Mouse (Mus musculus) liver, embryonic 15.5 days (tissue): ENCODE measurements around the gene Tuba1c. TPM values are rescaled to one million over a fixed set of nuclear protein-coding genes. Genes with fewer than 3 reads are reported as not detected.

ENCODE experiments used
- ATAC-seq: fragments of 200-750 bp; cut with Nextera tagmentation; 2 replicates; pipeline ENCODE4 v1.8.0; 2017; ENCODE audit warnings: moderate number of reproducible peaks, mild to moderate bottlenecking, moderate library complexity; ENCODE audit not compliant: insufficient read depth
- H3K27ac ChIP-seq: fragments of 300-500 bp; sonication (generic); replicated peaks from 2 replicates; pipeline ENCODE4 v1.5.1; 2015; ENCODE audit warnings: mild to moderate bottlenecking, inconsistent platforms
- H3K27me3 ChIP-seq: fragments of 300-500 bp; sonication (generic); 2 replicates; pipeline ENCODE4 v1.6.1; 2015; ENCODE audit warnings: mild to moderate bottlenecking, inconsistent platforms
- H3K36me3 ChIP-seq: fragments of 300-500 bp; sonication (generic); replicated peaks from 2 replicates; pipeline ENCODE4 v1.6.1; 2015; ENCODE audit warnings: moderate library complexity, mild to moderate bottlenecking, inconsistent platforms
- H3K4me1 ChIP-seq: fragments of 300-500 bp; sonication (generic); replicated peaks from 2 replicates; pipeline ENCODE4 v1.6.1; 2015; ENCODE audit warnings: inconsistent platforms
- H3K4me2 ChIP-seq: fragments of 300-500 bp; sonication (generic); 2 replicates; pipeline ENCODE4 v1.6.1; 2015; ENCODE audit warnings: moderate library complexity, mild to moderate bottlenecking, inconsistent platforms
- H3K4me3 ChIP-seq: fragments of 300-500 bp; sonication (generic); replicated peaks from 2 replicates; pipeline ENCODE4 v1.5.1; 2015; ENCODE audit warnings: mild to moderate bottlenecking, inconsistent platforms
- H3K9ac ChIP-seq: fragments of 300-500 bp; sonication (generic); 2 replicates; pipeline ENCODE4 v1.6.1; 2015; ENCODE audit warnings: moderate library complexity, mild to moderate bottlenecking, inconsistent platforms
- H3K9me3 ChIP-seq: fragments of 300-500 bp; sonication (generic); replicated peaks from 2 replicates; pipeline ENCODE4 v1.6.1; 2016; ENCODE audit warnings: inconsistent platforms
- WGBS: fragments of 180-500 bp; shearing (Covaris S2); methylation state at CpG from one replicate; pipeline ENCODE4 v1.1.7; 2015; ENCODE audit warnings: mixed read lengths; ENCODE audit not compliant: insufficient replicate concordance; 5-methylcytosine and 5-hydroxymethylcytosine counted together
- polyA plus RNA-seq: library from polyadenylated mRNA; unstranded; fragments of >200 nt; fragmentation: Nextera tagmentation; extraction: Ambion mirVana; gene quantifications from 2 replicates; pipeline ENCODE4 v1.2.1, GENCODE M21; 2015

Tuba1c gene
- polyA plus RNA-seq = 271 and 291 TPM in 2 replicates

DNA sequence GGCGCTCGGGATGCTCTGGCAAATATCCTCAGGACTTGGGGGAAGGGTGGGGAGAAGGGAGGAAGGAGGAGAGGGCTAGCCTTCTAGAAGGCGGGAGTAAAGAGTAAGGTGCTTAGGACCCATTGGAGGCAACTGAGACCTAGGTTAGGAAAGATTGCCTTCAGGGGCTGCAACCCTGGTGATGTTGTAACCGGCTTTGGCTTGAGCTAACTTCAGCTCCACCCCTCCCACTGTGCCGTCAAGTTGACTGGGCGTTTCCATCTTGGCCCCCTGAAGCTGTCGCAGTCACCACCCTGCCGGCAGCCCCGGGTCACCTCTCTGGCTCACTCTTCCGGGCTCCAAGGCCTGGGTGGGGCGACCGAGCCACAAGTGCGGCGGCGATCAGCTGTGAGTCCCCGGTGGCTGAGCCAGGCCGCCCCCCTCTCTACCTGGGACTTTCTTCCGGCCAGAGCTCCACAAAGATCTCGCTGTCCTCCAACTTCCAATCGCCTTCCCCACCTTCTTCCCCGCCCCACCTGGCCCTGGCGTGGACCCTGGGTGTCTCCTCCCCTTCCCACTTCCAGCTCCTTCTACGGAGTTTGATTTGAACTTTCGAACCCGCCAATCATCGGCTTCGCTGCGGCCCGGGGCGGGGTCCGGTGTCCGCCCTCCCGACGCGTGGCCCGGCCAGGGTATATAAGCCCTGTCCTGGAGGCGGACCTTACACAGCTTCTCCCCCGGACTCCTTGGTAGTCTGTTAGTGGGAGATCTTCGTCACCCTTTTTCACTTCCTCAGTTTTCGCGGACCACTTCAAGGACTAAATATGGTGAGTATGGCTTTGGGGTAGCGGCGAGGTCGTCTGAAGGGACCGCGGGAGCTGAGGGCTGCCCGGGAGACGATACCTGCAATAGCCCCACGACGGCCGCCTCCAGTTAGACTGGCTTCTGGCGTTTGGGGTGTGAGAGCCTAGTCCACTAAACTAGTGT lies at the start of gene Tuba1c:
TSS of gene Tuba1c (plus strand) at position 273 of the 966 bp plus-strand sequence.
- WGBS = under 1% methylated on average over 52 of the region's 52 CpGs
- peaks cover 47% of the 10 kb centered on the region for H3K4me1 ChIP-seq
- H3K4me3 ChIP-seq = peak within 1 kb of the TSS; percentile 91
- no peaks in the 10 kb centered on the region for H3K9me3 ChIP-seq
- H3K27ac ChIP-seq = peak within 1 kb of the TSS; percentile 99
- peaks cover 27% of the 10 kb centered on the region for H3K36me3 ChIP-seq
- peak; percentile 86 for ATAC-seq
- no peaks in the 10 kb centered on the region for H3K27me3 ChIP-seq
- peak within 1 kb of the TSS; percentile 95 for H3K9ac ChIP-seq
- H3K4me2 ChIP-seq = peak within 1 kb of the TSS; percentile 81

- Histone ChIP-seq H3K9me3 (no peaks in the 10 kb centered on the region), H3K27ac (no peak overlapping the region), H3K27me3 (peaks cover 14% of the 10 kb centered on the region; the same call in 1 of the 2 replicates), H3K9ac (no peak overlapping the region), H3K36me3 (no peaks in the 10 kb centered on the region), H3K4me1 (peaks cover 15% of the 10 kb centered on the region), H3K4me3 (no peak overlapping the region), H3K4me2 (no peak overlapping the region)
- WGBS = 59% methylated on average over 7 of the region's 7 CpGs
- ATAC-seq = no peak
These were observed 49.6 kb upstream of the Tuba1c start for GRCm38 (mm10) chr15:98980012-98980614.

- H3K36me3 ChIP-seq = no peaks in the 10 kb centered on the region
These were observed 47.6 kb upstream of the Tuba1c start for GRCm38 (mm10) chr15:98982100-98982499.

GRCm38 (mm10) chr15:98983431-98984081 lies 46.1 kb upstream of the Tuba1c start:
- Histone ChIP-seq H3K36me3 (no peaks in the 10 kb centered on the region), H3K9ac (no peak overlapping the region), H3K27ac (no peak overlapping the region), H3K4me3 (no peak overlapping the region), H3K27me3 (peaks cover 10% of the 10 kb centered on the region; the same call in 1 of the 2 replicates), H3K4me1 (peaks cover 30% of the 10 kb centered on the region), H3K4me2 (no peak overlapping the region), H3K9me3 (no peaks in the 10 kb centered on the region)
- ATAC-seq = no peak
- WGBS = 49% methylated on average over 16 of the region's 16 CpGs

More at GRCm38 (mm10) chr15:98982100-98982499, 47.6 kb upstream of the Tuba1c start:
- Histone ChIP-seq H3K4me1 (peaks cover 27% of the 10 kb centered on the region), H3K9ac (no peak overlapping the region), H3K27ac (no peak overlapping the region), H3K9me3 (no peaks in the 10 kb centered on the region), H3K4me3 (no peak overlapping the region), H3K27me3 (peaks cover 13% of the 10 kb centered on the region; the same call in 1 of the 2 replicates), H3K4me2 (no peak overlapping the region)
- ATAC-seq = no peak
- 66% methylated on average over 6 of the region's 6 CpGs for WGBS

DNA sequence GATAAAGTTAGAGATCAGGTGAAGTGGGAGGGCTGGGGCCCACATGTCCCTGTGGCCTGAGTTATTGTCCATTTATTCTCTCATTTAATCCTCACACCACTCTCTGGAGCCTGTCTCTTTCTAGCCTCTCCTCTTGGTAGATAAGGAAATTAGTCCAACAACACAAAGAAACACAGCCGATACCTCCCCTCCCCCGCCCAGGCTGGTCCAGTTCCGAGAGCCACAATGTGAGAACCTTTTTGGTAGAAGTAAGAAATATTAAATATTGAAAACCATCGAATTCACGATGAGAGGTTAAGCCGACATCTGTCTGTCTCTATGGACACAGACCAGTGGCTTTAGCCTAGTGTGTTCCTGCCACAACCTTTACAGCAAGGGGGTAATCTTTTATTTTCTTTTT lies 45.0 kb upstream of the Tuba1c start:
- WGBS = 33% methylated on average over 6 of the region's 6 CpGs
- peak overlapping the region; percentile 65; the same call in 1 of the 2 replicates for H3K9ac ChIP-seq

GRCm38 (mm10) chr15:98985240-98985981 lies 44.3 kb upstream of the Tuba1c start:
- Histone ChIP-seq H3K27ac (peak overlapping the region; percentile 82), H3K4me2 (peak overlapping the region; percentile 77), H3K9me3 (no peaks in the 10 kb centered on the region), H3K4me3 (peak overlapping the region; percentile 67), H3K9ac (peak overlapping the region; percentile 65), H3K36me3 (no peaks in the 10 kb centered on the region), H3K4me1 (peaks cover 30% of the 10 kb centered on the region), H3K27me3 (peaks cover 10% of the 10 kb centered on the region; the same call in 1 of the 2 replicates)
- under 1% methylated on average over 29 of the region's 29 CpGs for WGBS
- ATAC-seq = peak; percentile 83

More for the DNA sequence above, 45.0 kb upstream of the Tuba1c start:
- H3K4me1 ChIP-seq = peaks cover 30% of the 10 kb centered on the region
- H3K4me3 ChIP-seq = peak overlapping the region; percentile 67
- H3K9me3 ChIP-seq = no peaks in the 10 kb centered on the region
- H3K27ac ChIP-seq = peak overlapping the region; percentile 82
- H3K36me3 ChIP-seq = no peaks in the 10 kb centered on the region
- no peak for ATAC-seq
- H3K27me3 ChIP-seq = peaks cover 10% of the 10 kb centered on the region; the same call in 1 of the 2 replicates
- H3K4me2 ChIP-seq = peak overlapping the region; percentile 77

GRCm38 (mm10) chr15:98985982-98986715 lies 43.5 kb upstream of the Tuba1c start:
- no peaks in the 10 kb centered on the region for H3K9me3 ChIP-seq
- H3K27me3 ChIP-seq = peaks cover 10% of the 10 kb centered on the region; the same call in 1 of the 2 replicates
- H3K27ac ChIP-seq = peak overlapping the region; percentile 82
- H3K9ac ChIP-seq = peak overlapping the region; percentile 65
- H3K4me1 ChIP-seq = peaks cover 30% of the 10 kb centered on the region
- 47% methylated on average over 12 of the region's 12 CpGs for WGBS
- no peaks in the 10 kb centered on the region for H3K36me3 ChIP-seq
- peak overlapping the region; percentile 67 for H3K4me3 ChIP-seq
- ATAC-seq = no peak
- peak overlapping the region; percentile 77 for H3K4me2 ChIP-seq

DNA sequence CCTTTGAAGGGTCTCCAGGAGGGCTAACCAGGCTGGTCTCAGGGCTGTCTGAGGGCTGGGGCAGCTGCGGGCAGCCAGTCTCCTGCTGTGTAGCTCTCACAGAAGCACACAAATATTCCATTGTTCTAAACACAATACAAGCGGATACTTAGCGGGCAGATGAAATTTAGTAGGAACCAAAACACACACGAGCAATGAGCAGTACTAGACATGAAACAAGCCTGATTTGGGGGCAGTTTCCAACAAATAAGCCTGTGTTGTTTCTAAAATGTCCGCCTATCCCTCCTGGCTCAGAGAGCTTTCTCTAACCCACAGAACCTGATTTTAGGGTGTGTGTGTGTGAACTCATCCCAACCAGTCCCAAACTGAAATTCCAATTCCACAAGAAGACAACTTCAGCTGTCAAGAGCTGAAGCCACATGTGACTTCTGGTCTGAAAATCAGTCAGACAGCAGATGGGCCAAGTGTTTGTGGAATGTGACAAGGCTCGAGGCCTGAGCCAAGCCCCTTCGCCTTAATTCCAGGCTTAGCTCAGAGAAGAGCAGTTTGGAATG lies 42.5 kb upstream of the Tuba1c start:
- Histone ChIP-seq H3K4me3 (no peak overlapping the region), H3K4me1 (peaks cover 31% of the 10 kb centered on the region), H3K4me2 (no peak overlapping the region), H3K27me3 (peaks cover 6% of the 10 kb centered on the region; the same call in 1 of the 2 replicates), H3K36me3 (no peaks in the 10 kb centered on the region), H3K9ac (no peak overlapping the region), H3K9me3 (no peaks in the 10 kb centered on the region), H3K27ac (no peak overlapping the region)
- WGBS = 73% methylated on average over 7 of the region's 7 CpGs
- no peak for ATAC-seq

DNA sequence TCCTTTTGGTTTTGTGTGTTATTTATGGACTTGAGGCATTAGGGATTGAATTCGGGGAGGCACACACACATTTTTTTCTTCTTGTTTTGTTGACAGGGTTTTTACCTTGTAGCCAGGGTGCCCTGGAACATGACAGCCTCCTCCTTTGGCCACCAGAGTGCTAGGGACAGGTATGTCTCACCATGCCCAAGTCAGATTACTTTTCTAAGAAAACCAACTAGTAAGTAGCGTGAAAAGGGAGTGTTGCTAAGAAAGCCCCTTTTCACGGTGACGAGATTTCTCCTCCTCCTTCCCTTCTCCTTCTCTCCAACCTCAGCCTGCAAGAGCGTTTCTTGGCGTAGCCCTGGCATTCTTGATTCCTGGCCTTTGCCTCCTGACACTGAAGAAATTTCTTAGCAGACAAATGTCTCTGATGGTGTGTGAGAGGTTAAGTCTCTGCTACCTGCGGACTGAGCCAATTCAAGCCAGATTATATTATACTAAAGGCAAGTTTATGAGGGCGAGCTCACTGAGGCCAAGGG lies 42.0 kb upstream of the Tuba1c start:
- Histone ChIP-seq H3K27ac (no peak overlapping the region), H3K9ac (no peak overlapping the region), H3K4me2 (no peak overlapping the region), H3K4me3 (no peak overlapping the region), H3K4me1 (peaks cover 36% of the 10 kb centered on the region), H3K36me3 (no peaks in the 10 kb centered on the region), H3K9me3 (no peaks in the 10 kb centered on the region), H3K27me3 (peaks cover 6% of the 10 kb centered on the region; the same call in 1 of the 2 replicates)
- no peak for ATAC-seq
- WGBS = 66% methylated on average over 8 of the region's 8 CpGs
